Mouse (Mus musculus) cerebellum, adult 9-10 months (tissue): ENCODE measurements at regions not wholly inside any gene's neighbourhood (a gene's known extent, or its start where the extent isn't known, plus 50 kb on each side); places are given as distances from the start of the nearest gene placed in this dataset.

Experiments
- DNase-seq: peaks from one replicate; pipeline ENCODE4 v3.0.0; 2022

- DNase-seq, result no peak
These were observed 574.8 kb downstream of the Slc4a3 start for GRCm38 (mm10) chr1:76120840-76121239.

- no peak for DNase-seq
These were observed 584.3 kb downstream of the Slc4a3 start for GRCm38 (mm10) chr1:76130353-76130752.

- DNase-seq, result no peak
These were observed 590.7 kb downstream of the Slc4a3 start for GRCm38 (mm10) chr1:76136810-76137209.

- DNase-seq, result no peak
These were observed 591.6 kb downstream of the Slc4a3 start for GRCm38 (mm10) chr1:76137701-76138100.

- no peak for DNase-seq
These were observed 597.5 kb downstream of the Slc4a3 start for GRCm38 (mm10) chr1:76143516-76143915.

DNA sequence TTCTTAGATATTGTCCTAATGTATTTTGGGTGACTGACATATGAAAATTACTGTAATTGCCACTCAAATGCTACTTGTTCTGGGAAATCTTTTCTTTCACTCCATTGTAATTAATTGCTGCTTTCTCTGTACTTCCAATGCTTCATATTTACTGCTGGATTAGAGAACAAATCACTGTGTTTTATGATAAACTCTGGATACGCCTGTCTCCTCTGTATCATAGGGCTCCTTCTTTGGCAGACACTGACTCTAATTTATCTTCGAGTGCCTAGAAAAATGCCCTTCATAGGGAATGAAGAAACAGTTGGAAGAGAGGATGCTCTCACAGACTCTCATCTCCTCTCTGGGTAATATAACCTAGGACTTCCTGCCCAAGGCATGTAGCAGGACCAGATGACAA lies 602.9 kb downstream of the Slc4a3 start:
- no peak for DNase-seq

- no peak for DNase-seq
These were observed 610.2 kb downstream of the Slc4a3 start for GRCm38 (mm10) chr1:76156291-76156690.

GRCm38 (mm10) chr1:76167486-76167885 lies 621.4 kb downstream of the Slc4a3 start:
- no peak for DNase-seq

GRCm38 (mm10) chr1:76181181-76181580 lies 635.1 kb downstream of the Slc4a3 start:
- DNase-seq, result no peak

- no peak for DNase-seq
These were observed 648.8 kb downstream of the Slc4a3 start for GRCm38 (mm10) chr1:76194844-76195243.

DNA sequence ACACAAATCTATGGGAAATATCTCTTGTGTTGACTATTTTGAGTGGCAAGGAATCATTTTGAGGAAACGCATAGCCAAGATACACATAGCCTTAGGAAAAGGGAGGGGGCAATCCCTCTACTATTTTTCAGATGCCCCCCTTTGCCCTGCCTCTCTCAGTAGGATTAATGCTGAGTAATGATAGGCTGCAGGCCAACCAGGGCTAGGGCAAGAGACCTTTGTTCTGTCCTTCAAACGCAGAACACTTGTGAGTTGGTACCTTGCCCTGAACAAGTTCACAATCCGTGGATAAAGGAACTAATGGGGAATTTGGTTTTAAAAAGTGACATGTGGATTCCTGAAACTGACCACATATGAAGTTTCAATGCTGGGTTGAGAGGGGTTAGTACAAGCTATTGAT lies 651.6 kb downstream of the Slc4a3 start:
- no peak for DNase-seq

GRCm38 (mm10) chr1:76200906-76201305 lies 654.8 kb downstream of the Slc4a3 start:
- no peak for DNase-seq

- no peak for DNase-seq
These were observed 666.4 kb downstream of the Slc4a3 start for GRCm38 (mm10) chr1:76212486-76212885.

GRCm38 (mm10) chr1:76244721-76245120 lies 698.7 kb downstream of the Slc4a3 start:
- no peak for DNase-seq

GRCm38 (mm10) chr1:76246181-76246796 lies 700.2 kb downstream of the Slc4a3 start:
- DNase-seq, result no peak

- DNase-seq, result no peak
These were observed 701.1 kb downstream of the Slc4a3 start for GRCm38 (mm10) chr1:76247126-76247525.

DNA sequence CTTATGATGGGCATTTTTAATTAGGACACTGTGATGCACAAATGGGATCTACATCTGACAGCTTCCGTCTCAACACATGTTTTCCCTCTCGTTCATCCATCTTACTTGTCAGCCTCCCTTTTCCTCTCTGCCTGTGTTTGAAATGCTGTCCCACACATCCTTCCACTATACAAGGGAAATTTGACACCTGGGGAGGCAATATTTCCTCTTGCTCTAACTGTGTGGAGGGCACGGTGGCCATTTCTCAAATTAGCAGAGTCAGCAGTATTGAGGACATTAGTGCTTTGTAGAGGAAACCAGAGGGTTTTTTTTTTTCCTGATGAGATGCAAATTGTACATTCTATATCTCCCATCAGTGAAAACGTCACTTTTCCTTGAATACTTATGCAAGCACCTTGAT lies 712.2 kb downstream of the Slc4a3 start:
- no peak for DNase-seq

DNA sequence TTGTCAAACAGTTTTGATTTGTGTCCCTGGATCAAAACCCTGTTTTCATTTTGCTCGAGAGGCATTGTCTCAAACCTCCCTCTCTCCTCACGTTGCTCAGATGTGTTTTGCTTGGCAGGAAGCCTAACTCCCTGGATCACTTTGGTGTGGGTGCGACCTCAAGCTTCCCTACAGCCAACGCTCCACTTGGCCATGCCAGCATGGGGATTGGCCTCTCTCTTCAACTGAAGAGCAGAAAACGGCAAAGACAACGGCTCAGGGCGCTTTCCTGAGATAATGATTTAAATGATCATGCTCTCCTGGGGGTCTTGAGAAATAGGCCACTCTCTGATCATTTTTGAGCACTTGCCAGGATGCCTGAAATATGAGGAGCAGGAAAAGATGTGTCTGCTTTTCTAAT lies 730.1 kb downstream of the Slc4a3 start:
- no peak for DNase-seq

DNA sequence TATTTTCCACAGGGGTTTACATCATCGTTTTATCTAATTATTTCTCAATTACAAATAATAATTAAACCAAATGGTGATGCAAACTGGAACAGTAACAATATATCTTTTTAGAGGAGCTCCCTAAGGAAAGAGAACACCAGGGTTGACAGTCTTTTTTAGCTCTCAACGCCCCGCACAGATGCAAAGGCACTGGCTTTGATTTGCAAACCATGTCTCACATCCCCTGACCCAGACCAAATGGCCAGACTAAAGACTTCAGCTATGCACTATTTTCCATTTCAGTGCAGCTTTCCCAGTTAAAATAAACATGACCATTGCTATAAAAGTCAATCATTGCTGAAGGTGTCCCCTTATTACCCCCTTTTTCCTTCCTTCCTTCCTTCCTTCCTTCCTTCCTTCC lies 730.6 kb downstream of the Slc4a3 start:
- DNase-seq, result no peak

DNA sequence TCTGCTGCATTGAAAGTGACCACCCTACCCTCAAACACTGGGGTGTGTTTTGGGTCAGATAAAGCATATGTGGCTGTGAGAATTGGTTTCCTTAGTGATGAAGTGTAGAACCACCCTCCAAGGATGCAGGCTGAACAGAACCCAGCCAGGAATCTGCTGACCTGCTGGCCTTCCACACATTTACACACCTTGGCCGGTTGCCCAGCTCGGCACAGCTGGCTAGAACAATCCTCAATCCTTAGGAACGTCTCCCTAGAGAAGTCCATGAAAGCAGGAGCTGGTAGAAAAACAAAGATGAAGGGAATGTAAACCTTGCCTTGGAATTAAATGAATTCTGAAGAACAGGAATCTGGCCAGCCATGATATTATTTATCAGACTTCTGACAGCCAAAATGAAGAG lies 737.3 kb downstream of the Slc4a3 start:
- DNase-seq, result no peak

- no peak for DNase-seq
These were observed 777.0 kb downstream of the Slc4a3 start for GRCm38 (mm10) chr1:76322943-76323559.

DNA sequence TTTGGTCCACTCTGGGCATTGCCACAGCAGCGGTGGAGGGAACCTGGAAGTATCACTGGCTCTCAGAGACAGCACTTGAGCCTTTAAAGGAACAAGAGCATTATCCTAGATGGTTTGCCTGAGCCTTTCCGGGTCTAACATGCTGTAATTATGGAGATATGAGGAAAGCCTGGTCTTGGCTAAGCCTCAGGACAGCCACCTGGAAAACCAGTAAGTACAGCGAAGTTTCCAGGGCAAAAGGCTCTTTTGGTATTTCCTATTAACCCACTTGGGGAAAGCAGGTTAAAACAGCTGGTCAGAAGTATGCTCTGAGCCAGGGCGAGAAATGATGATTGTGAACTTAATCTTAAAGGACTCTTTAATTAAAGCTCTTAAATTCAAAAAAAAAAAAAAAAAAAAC lies 777.5 kb downstream of the Slc4a3 start:
- no peak for DNase-seq

- DNase-seq, result no peak
These were observed 789.9 kb downstream of the Slc4a3 start for GRCm38 (mm10) chr1:76336011-76336410.

DNA sequence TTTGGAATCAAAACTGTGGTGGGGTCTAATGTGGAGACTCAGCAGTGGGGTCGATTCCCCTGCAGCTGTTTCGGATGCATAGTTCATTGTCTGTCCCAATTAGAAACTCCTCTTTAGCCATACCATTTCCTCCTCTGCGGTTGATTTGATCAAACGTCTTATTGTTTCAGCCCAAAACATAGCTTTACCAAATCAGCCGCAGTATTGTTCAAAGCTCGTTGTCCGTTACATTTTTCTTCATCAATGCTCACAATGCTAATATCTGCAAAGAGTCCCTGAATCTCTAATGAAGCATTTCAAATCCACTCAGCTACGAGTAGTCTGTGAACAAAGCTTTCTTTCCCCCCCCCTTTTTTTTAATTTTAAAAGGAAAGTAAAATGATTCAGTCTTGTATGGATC lies 816.0 kb downstream of the Slc4a3 start:
- no peak for DNase-seq

- peak; percentile 2 for DNase-seq
These were observed 827.9 kb downstream of the Slc4a3 start for GRCm38 (mm10) chr1:76373931-76374330.
